Mouse (Mus musculus) layer of hippocampus, adult 8-10 months (tissue): ENCODE results near the gene Tmem269. TPM values are rescaled to one million over a fixed set of nuclear protein-coding genes. Genes with fewer than 3 reads are reported as not detected.

ENCODE experiments used
- DNase-seq, 2 experiments: peaks; one replicate each; pipeline ENCODE4 v3.0.0; 2022; ENCODE audit warnings: low spot score in 2 of 2
- total RNA-seq, 4 experiments: library from RNA; stranded (reverse); gene quantifications; 2 replicates each; pipeline ENCODE4 v1.2.4; 2022

Tmem269 gene
- total RNA-seq, 4 experiments from 2014 or later = 0.37 to 1.0 (median 0.63) TPM

- DNase-seq = no peak
Observed at GRCm38 (mm10) chr4:119183525-119183924, 34.5 kb downstream of the Tmem269 start.

- no peak for DNase-seq
Observed at GRCm38 (mm10) chr4:119181456-119181855, 36.6 kb downstream of the Tmem269 start.

GRCm38 (mm10) chr4:119180133-119180707 is 37.8 kb downstream of the Tmem269 start:
- DNase-seq = no peak

- no peak for DNase-seq
Observed at GRCm38 (mm10) chr4:119178331-119178730, 39.7 kb downstream of the Tmem269 start.

- no peak for DNase-seq
Observed at GRCm38 (mm10) chr4:119177702-119178101, 40.3 kb downstream of the Tmem269 start.

GRCm38 (mm10) chr4:119173851-119174453 is 44.1 kb downstream of the Tmem269 start, which contains the start of gene Zfp691:
Zfp691 (minus strand) TSS chr4:119174195.
- peak; percentile 96 for DNase-seq

- no peak for DNase-seq
Observed at GRCm38 (mm10) chr4:119172919-119173650, 44.9 kb downstream of the Tmem269 start.

- DNase-seq = peak; percentile 82 to 93
Observed at GRCm38 (mm10) chr4:119167663-119168062, 50.4 kb downstream of the Tmem269 start.

- DNase-seq = no peak
Observed at GRCm38 (mm10) chr4:119167068-119167467, 50.9 kb downstream of the Tmem269 start.

GRCm38 (mm10) chr4:119165916-119166315 is 52.1 kb downstream of the Tmem269 start:
- DNase-seq = no peak

GRCm38 (mm10) chr4:119162990-119163389 is 55.0 kb downstream of the Tmem269 start:
- DNase-seq = no peak

- DNase-seq = no peak
Observed at GRCm38 (mm10) chr4:119161358-119161757, 56.7 kb downstream of the Tmem269 start.

- no peak for DNase-seq
Observed at GRCm38 (mm10) chr4:119157891-119158290, 60.1 kb downstream of the Tmem269 start.

GRCm38 (mm10) chr4:119157186-119157585 is 60.8 kb downstream of the Tmem269 start:
- DNase-seq = peak in 1 of 2 experiments; percentile 55

Other genes starting within 250 kb of the Tmem269 start
- gene Slc2a1, start 109.5 kb downstream of the Tmem269 start, total RNA-seq = 10 to 100 TPM; 86.4 to 96.6 (median 91.0) TPM
- gene Zfp691, start 44.0 kb downstream of the Tmem269 start, total RNA-seq = 10 to 100 TPM in 1 of 4 experiments, 1 to 10 TPM in 3; 5.8 to 10.9 (median 7.5) TPM
- gene Ermap, start 28.2 kb downstream of the Tmem269 start, total RNA-seq = under 1 TPM; 0.23 to 0.54 (median 0.28) TPM
- 10 to 100 TPM; 15.4 to 21.1 (median 16.3) TPM for gene Svbp, start 22.9 kb downstream of the Tmem269 start, total RNA-seq
- gene AU022252, start 14.5 kb upstream of the Tmem269 start, total RNA-seq = 10 to 100 TPM; 23.1 to 32.9 (median 25.6) TPM
- gene P3h1, start 14.7 kb upstream of the Tmem269 start, total RNA-seq = 10 to 100 TPM in 3 of 4 experiments, 1 to 10 TPM in 1; 9.7 to 13.7 (median 11.7) TPM
- gene Cldn19, start 37.2 kb upstream of the Tmem269 start, total RNA-seq = under 1 TPM; 0.18 to 0.41 (median 0.27) TPM
- gene Ybx1, start 76.4 kb upstream of the Tmem269 start, total RNA-seq = 100 to 1,000 TPM; 198 to 253 (median 227) TPM
- gene Ppih, start 102.3 kb upstream of the Tmem269 start, total RNA-seq = 10 to 100 TPM; 16.9 to 23.9 (median 22.6) TPM
- 10 to 100 TPM; 20.5 to 25.5 (median 22.6) TPM for gene Ccdc30, start 197.3 kb upstream of the Tmem269 start, total RNA-seq
- 1 to 10 TPM; 3.9 to 8.8 (median 5.9) TPM for gene Ppcs, start 204.2 kb upstream of the Tmem269 start, total RNA-seq
- under 1 TPM in 3 of 4 experiments, not detected in 1; 0.48 to 0.94 (median 0.55) TPM for gene Zmynd12, start 204.6 kb upstream of the Tmem269 start, total RNA-seq